Mouse (Mus musculus): Measurements from ENCODE around the gene Gm10639. TPM values are rescaled to one million over a fixed set of nuclear protein-coding genes. Genes with fewer than 3 reads are reported as not detected.

Gm10639 gene
- 1.2 TPM in 1 of 2 replicates, not detected in the other for polyA plus RNA-seq (2012; rRNA removed; ENCODE audit: low replicate concordance)

GRCm38 (mm10) chr9:78289723-78290122, at the start of gene Gm10639:
Gene Gm10639, plus strand, starts transcription at chr9:78289923.

GRCm38 (mm10) chr9:78256914-78257313, 32.8 kb upstream of the Gm10639 start, which contains the start of gene Gm3776:
Gene Gm3776, plus strand, starts transcription at chr9:78257129.

GRCm38 (mm10) chr9:78314696-78315095, 25.0 kb downstream of the Gm10639 start, which contains the start of gene Omt2a:
Gene Omt2a, minus strand, starts transcription at chr9:78314796.

DNA sequence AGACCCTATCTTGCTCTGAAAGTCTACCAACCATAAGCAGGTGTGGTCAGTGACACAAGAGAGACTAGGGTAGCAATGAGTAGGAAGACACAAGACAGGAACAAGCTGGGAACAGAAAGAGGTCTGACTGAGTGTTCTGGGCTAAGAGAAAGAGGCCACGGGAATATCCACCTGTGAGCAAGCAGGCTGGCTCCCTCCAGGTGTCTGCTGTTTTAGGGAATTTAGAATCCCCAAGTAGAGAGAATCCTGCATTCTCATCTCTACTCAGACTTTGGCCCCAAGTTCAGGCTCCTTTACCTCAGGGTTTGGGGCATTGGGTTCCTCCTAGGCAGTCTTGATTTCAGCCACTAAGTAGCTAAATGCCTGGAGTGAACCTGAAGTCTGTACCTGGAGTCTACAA, 37.6 kb downstream of the Gm10639 start, which contains the start of gene Omt2b:
Gene Omt2b (plus strand): TSS at position 301 of the 400 bp plus-strand sequence.

Other genes with a start within 250 kb of the Gm10639 start
- gene Gcm1, start 238.0 kb upstream of the Gm10639 start, polyA plus RNA-seq (2012; rRNA removed; ENCODE audit: low replicate concordance): not detected in 2 replicates
- gene Fbxo9, start 180.9 kb upstream of the Gm10639 start, polyA plus RNA-seq (2012; rRNA removed; ENCODE audit: low replicate concordance): 65.6 and 125 TPM in 2 replicates
- 15.9 and 22.7 TPM in 2 replicates for gene Ick, start 180.7 kb upstream of the Gm10639 start, polyA plus RNA-seq (2012; rRNA removed; ENCODE audit: low replicate concordance)
- gene Gsta4, start 107.1 kb upstream of the Gm10639 start, polyA plus RNA-seq (2012; rRNA removed; ENCODE audit: low replicate concordance): 18.4 and 114 TPM in 2 replicates
- gene Gsta1, start 59.3 kb upstream of the Gm10639 start, polyA plus RNA-seq (2012; rRNA removed; ENCODE audit: low replicate concordance): 52.7 and 378 TPM in 2 replicates
- gene Gm3776, start 32.8 kb upstream of the Gm10639 start, polyA plus RNA-seq (2012; rRNA removed; ENCODE audit: low replicate concordance): 5.0 and 68.5 TPM in 2 replicates
- gene Omt2a, start 24.9 kb downstream of the Gm10639 start, polyA plus RNA-seq (2012; rRNA removed; ENCODE audit: low replicate concordance): not detected in 2 replicates
- not detected in 2 replicates for gene Omt2b, start 37.7 kb downstream of the Gm10639 start, polyA plus RNA-seq (2012; rRNA removed; ENCODE audit: low replicate concordance)
- 0.57 and 0.98 TPM in 2 replicates for gene Gsta2, start 65.9 kb downstream of the Gm10639 start, polyA plus RNA-seq (2012; rRNA removed; ENCODE audit: low replicate concordance)
- gene Dppa5a, start 78.3 kb downstream of the Gm10639 start, polyA plus RNA-seq (2012; rRNA removed; ENCODE audit: low replicate concordance): not detected in 2 replicates
- gene Ooep, start 88.8 kb downstream of the Gm10639 start, polyA plus RNA-seq (2012; rRNA removed; ENCODE audit: low replicate concordance): not detected in 2 replicates
- 0.06 TPM in 1 of 2 replicates, not detected in the other for gene Ddx43, start 105.9 kb downstream of the Gm10639 start, polyA plus RNA-seq (2012; rRNA removed; ENCODE audit: low replicate concordance)
- gene Cgas, start 153.3 kb downstream of the Gm10639 start, polyA plus RNA-seq (2012; rRNA removed; ENCODE audit: low replicate concordance): 0.31 and 0.82 TPM in 2 replicates
- gene Mto1, start 158.3 kb downstream of the Gm10639 start, polyA plus RNA-seq (2012; rRNA removed; ENCODE audit: low replicate concordance): 6.1 and 22.4 TPM in 2 replicates
- 0.32 TPM in 1 of 2 replicates, not detected in the other for gene Gm17324, start 158.9 kb downstream of the Gm10639 start, polyA plus RNA-seq (2012; rRNA removed; ENCODE audit: low replicate concordance)
- 612 and 875 TPM in 2 replicates for gene Eef1a1, start 199.2 kb downstream of the Gm10639 start, polyA plus RNA-seq (2012; rRNA removed; ENCODE audit: low replicate concordance)